Mouse (Mus musculus) midbrain, embryonic 11.5 days (tissue): ENCODE measurements around the gene Men1. TPM values are rescaled to one million over a fixed set of nuclear protein-coding genes. Genes with fewer than 3 reads are reported as not detected.

ENCODE experiments used
- ATAC-seq: fragments of 200-750 bp; cut with Nextera tagmentation; 2 replicates; pipeline ENCODE4 v1.8.0; 2017; ENCODE audit warnings: moderate TSS enrichment, moderate library complexity; ENCODE audit not compliant: low FRiP score
- DNase-seq: peaks from one replicate; pipeline ENCODE4 v3.0.0; 2015; ENCODE audit warnings: low spot score; ENCODE audit errors: missing footprints
- H3K27ac ChIP-seq: fragments of 300-500 bp; sonication (generic); 2 replicates; pipeline ENCODE4 v1.5.1; 2014; ENCODE audit warnings: low read depth, low read length
- H3K27me3 ChIP-seq: fragments of 300-500 bp; sonication (generic); 2 replicates; pipeline ENCODE4 v1.6.1; 2014; ENCODE audit warnings: mild to moderate bottlenecking, low read length, moderate library complexity, mixed read lengths; ENCODE audit not compliant: control insufficient read depth, insufficient read depth
- H3K36me3 ChIP-seq: fragments of 300-500 bp; sonication (generic); 2 replicates; pipeline ENCODE4 v1.6.1; 2014; ENCODE audit warnings: mild to moderate bottlenecking, low read length, moderate library complexity, mixed read lengths; ENCODE audit not compliant: control insufficient read depth, insufficient read depth
- H3K4me1 ChIP-seq: fragments of 300-500 bp; sonication (generic); 2 replicates; pipeline ENCODE4 v1.6.1; 2014; ENCODE audit warnings: low read length; ENCODE audit not compliant: control insufficient read depth, insufficient read depth
- H3K4me2 ChIP-seq: fragments of 300-500 bp; sonication (generic); 2 replicates; pipeline ENCODE4 v1.6.1; 2014; ENCODE audit warnings: mild to moderate bottlenecking, moderate library complexity
- H3K4me3 ChIP-seq: fragments of 300-500 bp; sonication (generic); 2 replicates; pipeline ENCODE4 v1.5.1; 2014; ENCODE audit warnings: low read depth, low read length
- H3K9ac ChIP-seq: fragments of 300-500 bp; sonication (generic); 2 replicates; pipeline ENCODE4 v1.6.1; 2014; ENCODE audit warnings: low read length
- H3K9me3 ChIP-seq: fragments of 300-500 bp; sonication (generic); 2 replicates; pipeline ENCODE4 v1.6.1; 2016; ENCODE audit warnings: low read length; ENCODE audit not compliant: control insufficient read depth
- WGBS: fragments of 180-500 bp; shearing (Covaris S2); extraction: QIAGEN DNeasy Blood & Tissue Kit; methylation state at CpG from one replicate; pipeline ENCODE4 v1.1.7; 2014; 5-methylcytosine and 5-hydroxymethylcytosine counted together
- polyA plus RNA-seq: library from polyadenylated mRNA; unstranded; fragments of >200 nt; fragmentation: Nextera tagmentation; extraction: Ambion mirVana; gene quantifications from 2 replicates; pipeline ENCODE4 v1.2.1, GENCODE M21; 2014

The Men1 gene
- polyA plus RNA-seq, 1 experiment from 2014 or later = 54.7 TPM

DNA sequence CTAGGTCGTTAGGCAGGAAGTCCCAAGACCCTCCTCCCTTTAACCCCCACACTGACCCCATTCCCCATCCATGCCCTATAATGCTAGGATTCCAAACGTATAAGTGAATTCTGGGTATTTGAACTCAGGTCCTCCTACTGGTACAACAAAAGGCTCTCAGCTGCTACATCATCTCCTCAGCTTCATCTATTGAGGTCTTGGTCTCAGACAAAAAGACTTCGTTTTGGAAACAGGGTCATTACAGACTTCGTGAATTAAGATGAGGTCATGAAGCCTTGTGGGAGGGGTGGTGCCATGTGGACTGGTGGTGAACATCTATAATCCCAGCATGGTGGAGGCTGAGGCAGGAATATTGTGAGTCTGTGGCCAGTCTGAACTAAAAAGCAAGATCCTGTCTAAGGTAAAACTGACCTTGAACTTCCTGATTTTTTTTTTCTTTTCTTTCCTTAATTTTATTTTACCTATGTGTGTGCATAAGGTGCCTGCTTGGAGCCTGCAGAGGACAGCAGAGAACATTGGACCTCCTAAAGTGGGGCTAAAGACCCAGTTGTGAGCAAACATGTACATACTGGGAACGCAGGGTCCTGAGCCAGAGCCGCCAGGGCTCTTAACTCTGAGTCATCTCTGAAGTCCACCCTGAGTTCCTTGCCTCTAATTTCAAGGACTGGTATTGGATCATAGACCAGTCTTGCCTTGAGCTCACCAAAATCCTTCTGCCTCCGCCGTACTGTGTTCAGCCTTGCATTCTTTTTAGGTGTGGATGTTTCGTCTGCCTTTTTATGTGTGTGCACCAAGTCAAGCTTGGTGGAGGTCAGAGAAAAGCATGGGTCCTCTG is 801 bp upstream of the Men1 start:
- peak overlapping the region; percentile 13 for H3K9ac ChIP-seq
- DNase-seq (peak; percentile 77), ATAC-seq (no peak)
- H3K27ac ChIP-seq = no peak overlapping the region
- H3K4me1 ChIP-seq = peaks cover 20% of the 10 kb centered on the region
- H3K9me3 ChIP-seq = no peaks in the 10 kb centered on the region
- H3K4me2 ChIP-seq = peak overlapping the region; percentile 82
- WGBS = 75% methylated on average over 9 of the region's 9 CpGs
- H3K4me3 ChIP-seq = peak overlapping the region; percentile 58; the same call in 1 of the 2 replicates
- no peaks in the 10 kb centered on the region for H3K27me3 ChIP-seq
- peaks cover 7% of the 10 kb centered on the region for H3K36me3 ChIP-seq

DNA sequence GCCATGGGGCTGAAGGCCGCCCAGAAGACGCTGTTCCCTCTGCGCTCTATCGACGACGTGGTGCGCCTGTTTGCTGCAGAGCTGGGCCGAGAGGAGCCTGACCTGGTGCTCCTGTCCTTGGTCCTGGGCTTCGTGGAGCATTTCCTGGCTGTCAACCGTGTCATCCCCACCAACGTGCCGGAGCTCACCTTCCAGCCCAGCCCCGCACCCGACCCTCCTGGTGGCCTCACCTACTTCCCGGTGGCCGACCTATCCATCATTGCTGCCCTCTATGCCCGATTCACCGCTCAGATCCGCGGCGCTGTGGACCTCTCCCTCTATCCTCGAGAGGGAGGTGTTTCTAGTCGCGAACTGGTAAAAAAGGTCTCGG is 664 bp downstream of the Men1 start:
- Histone ChIP-seq H3K9me3 (no peaks in the 10 kb centered on the region), H3K27ac (no peak overlapping the region), H3K4me1 (peaks cover 20% of the 10 kb centered on the region), H3K9ac (peak overlapping the region; percentile 80), H3K36me3 (peaks cover 12% of the 10 kb centered on the region), H3K27me3 (no peaks in the 10 kb centered on the region), H3K4me3 (peak overlapping the region; percentile 58), H3K4me2 (peak overlapping the region; percentile 82)
- DNase-seq (no peak), ATAC-seq (peak; percentile 36)
- under 1% methylated on average over 25 of the region's 25 CpGs for WGBS

DNA sequence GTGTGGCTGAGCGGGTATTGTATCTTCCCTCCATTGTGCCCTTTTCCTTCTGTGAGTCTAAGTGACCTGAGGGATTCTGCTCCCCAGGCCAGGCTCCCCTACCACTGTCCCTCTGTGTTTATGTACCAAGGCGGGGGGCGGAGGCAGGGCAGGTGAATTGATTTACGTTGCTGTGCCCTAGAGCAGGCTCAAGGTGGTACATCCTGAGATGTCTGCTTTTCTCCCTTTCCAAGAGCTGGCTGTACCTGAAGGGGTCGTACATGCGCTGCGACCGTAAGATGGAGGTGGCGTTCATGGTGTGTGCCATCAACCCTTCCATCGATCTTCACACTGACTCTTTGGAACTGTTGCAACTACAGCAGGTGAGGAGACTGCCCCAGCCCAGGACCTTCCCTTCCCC is 2.1 kb downstream of the Men1 start:
- no peak overlapping the region for H3K27ac ChIP-seq
- H3K27me3 ChIP-seq = no peaks in the 10 kb centered on the region
- peak; percentile 72 for DNase-seq
- 93% methylated on average over 10 of the region's 10 CpGs for WGBS
- H3K9me3 ChIP-seq = no peaks in the 10 kb centered on the region
- H3K4me2 ChIP-seq = peak overlapping the region; percentile 82
- peak overlapping the region; percentile 58 for H3K4me3 ChIP-seq
- no peak for ATAC-seq
- peak overlapping the region; percentile 21; the same call in 1 of the 2 replicates for H3K9ac ChIP-seq
- peaks cover 12% of the 10 kb centered on the region for H3K36me3 ChIP-seq
- H3K4me1 ChIP-seq = peaks cover 22% of the 10 kb centered on the region

DNA sequence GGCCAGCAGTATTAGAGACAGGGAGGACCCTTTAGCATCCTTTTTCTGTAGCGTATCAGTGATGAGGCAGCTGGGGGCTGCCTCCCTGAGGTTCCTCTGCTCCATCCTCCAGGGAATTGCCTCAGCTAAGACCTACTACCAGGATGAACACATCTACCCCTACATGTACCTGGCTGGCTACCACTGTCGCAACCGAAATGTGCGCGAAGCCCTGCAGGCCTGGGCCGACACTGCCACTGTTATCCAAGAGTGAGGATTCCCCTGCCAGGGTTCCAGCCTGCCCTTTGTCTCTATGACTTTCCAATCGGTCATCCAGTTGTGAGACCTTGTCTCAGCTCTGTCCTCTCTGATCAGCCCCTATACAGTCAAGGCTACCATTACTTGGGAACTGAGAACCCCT is 3.4 kb downstream of the Men1 start:
- Histone ChIP-seq H3K9me3 (no peaks in the 10 kb centered on the region), H3K9ac (no peak overlapping the region), H3K27ac (no peak overlapping the region), H3K4me3 (no peak overlapping the region), H3K36me3 (peaks cover 12% of the 10 kb centered on the region), H3K4me2 (no peak overlapping the region), H3K4me1 (peaks cover 20% of the 10 kb centered on the region), H3K27me3 (no peaks in the 10 kb centered on the region)
- DNase-seq (peak; percentile 56), ATAC-seq (no peak)
- WGBS = 94% methylated on average over 7 of the region's 7 CpGs

DNA sequence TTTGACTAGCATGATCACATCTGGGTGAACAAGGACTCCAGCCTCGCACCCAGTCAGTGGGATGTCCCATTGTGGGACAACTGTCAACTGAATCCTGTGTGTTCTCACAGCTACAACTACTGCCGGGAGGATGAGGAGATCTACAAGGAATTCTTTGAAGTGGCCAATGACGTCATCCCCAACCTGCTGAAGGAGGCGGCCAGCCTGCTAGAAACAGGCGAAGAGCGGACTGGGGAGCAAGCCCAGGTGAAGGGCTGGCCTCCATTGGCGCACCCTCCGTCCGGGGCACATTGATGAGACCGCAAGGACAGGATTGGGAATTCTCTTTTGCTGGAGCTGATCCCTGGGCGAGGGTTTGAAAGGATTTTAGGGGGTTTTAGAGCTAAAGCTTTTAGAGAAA is 3.9 kb downstream of the Men1 start:
- peak; percentile 47 for DNase-seq
- WGBS = 93% methylated on average over 11 of the region's 11 CpGs
- Histone ChIP-seq H3K4me2 (no peak overlapping the region), H3K27me3 (no peaks in the 10 kb centered on the region), H3K4me1 (peaks cover 20% of the 10 kb centered on the region), H3K9ac (no peak overlapping the region), H3K27ac (no peak overlapping the region), H3K4me3 (no peak overlapping the region), H3K9me3 (no peaks in the 10 kb centered on the region), H3K36me3 (peaks cover 12% of the 10 kb centered on the region)
- no peak for ATAC-seq

DNA sequence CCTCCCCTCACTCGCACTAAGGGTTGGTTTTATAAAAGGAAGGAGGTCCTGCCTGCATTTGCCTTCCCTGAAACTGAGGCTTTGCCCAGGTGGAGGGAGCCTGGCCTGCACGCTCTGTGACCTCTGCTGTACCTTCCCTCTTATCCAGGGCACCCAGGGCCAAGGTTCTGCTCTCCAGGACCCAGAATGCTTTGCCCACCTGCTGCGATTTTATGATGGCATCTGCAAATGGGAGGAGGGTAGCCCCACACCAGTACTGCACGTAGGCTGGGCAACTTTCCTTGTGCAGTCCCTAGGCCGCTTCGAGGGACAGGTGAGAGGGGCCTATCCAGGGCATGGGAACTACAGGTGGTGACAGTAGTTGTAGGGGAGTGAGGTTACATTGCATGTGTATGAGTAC is 4.4 kb downstream of the Men1 start:
- peak; percentile 59 for DNase-seq
- WGBS = 96% methylated on average over 6 of the region's 6 CpGs
- Histone ChIP-seq H3K4me2 (no peak overlapping the region), H3K9ac (no peak overlapping the region), H3K27me3 (no peaks in the 10 kb centered on the region), H3K27ac (no peak overlapping the region), H3K4me3 (no peak overlapping the region), H3K4me1 (peaks cover 19% of the 10 kb centered on the region), H3K9me3 (no peaks in the 10 kb centered on the region), H3K36me3 (peaks cover 12% of the 10 kb centered on the region)
- ATAC-seq = no peak

DNA sequence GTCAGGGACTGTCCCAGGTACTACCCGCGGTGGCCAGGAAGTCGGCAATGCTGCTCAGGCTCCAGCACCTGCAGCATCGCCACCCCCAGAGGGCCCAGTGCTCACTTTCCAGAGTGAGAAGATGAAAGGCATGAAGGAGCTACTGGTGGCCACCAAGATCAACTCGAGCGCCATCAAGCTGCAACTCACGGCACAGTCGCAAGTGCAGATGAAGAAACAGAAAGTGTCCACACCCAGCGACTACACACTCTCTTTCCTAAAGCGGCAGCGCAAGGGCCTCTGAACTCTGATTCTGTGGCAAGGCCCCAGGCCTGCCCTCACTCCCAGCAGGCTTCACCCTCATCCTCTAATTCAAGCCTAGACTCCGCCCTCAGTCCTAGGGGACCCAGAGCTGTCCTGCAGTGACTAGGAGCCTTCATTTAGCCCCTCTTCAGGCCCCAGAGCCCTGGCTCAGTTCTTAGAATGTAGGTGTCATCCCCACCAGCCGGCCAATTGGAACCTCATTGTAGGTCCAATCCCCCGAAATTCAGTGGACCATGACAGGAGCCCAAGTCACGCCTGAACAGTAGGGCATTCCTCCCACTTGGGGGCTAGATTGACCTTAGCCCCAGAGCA is 5.2 kb downstream of the Men1 start:
- 62% methylated on average over 15 of the region's 15 CpGs for WGBS
- Histone ChIP-seq H3K4me1 (peaks cover 14% of the 10 kb centered on the region), H3K27me3 (no peaks in the 10 kb centered on the region), H3K27ac (no peak overlapping the region), H3K9ac (no peak overlapping the region), H3K4me2 (no peak overlapping the region), H3K36me3 (peaks cover 12% of the 10 kb centered on the region), H3K9me3 (no peaks in the 10 kb centered on the region), H3K4me3 (no peak overlapping the region)
- DNase-seq = peak; percentile 81
- no peak for ATAC-seq

DNA sequence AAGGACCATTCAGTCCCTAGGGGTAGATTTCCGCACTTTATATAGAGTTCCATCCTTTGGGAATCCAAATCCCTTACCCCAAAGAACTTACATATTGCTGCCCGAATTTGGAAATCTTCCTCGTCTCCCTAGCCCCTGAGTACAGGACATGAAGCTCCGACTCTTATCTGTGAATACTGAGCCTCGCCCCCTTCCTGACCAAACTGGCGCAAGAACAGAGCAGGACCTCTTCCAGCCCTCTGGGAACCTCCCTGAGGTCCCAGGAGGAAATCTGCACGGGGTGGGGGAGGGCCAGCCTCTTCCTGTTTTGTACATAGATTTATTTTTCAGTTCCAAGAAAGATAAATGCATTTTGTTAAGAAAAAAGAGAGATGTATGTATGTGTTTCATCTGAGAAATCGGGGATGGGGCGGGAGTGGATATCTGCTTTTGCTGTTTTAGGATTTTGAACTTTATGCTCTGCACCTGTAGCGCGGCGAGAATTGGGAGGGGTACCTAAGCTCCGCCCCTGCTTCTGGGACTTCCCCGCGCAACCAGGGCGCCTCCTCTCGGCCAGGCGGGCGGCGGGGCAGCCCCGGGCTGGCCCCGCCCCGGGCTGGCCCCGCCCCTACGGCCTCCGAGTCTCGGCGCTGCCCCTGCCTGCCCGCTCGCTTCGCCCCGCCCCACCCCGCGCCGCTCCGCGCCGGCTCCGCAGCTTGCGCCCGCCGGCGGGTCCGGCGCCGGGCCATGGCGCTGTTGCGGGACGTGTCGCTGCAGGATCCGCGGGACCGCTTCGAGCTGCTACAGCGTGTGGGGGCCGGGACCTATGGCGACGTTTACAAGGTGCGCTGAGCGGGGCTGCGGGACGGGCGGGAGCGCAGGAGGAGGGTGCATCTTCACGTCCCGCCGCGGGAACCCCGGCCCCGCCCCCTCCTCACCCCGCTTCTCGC is 6.0 kb downstream of the Men1 start, which contains the start of gene Map4k2:
Map4k2 (plus strand) TSS at position 612 of the 929 bp plus-strand sequence.
- peak within 1 kb of the TSS; percentile 78 for H3K4me2 ChIP-seq
- peak; percentile 79 for ATAC-seq
- H3K36me3 ChIP-seq = peaks cover 12% of the 10 kb centered on the region
- peak; percentile 97 for DNase-seq
- no peaks in the 10 kb centered on the region for H3K9me3 ChIP-seq
- 7% methylated on average over 71 of the region's 72 CpGs for WGBS
- H3K4me3 ChIP-seq = peak within 1 kb of the TSS; percentile 49
- H3K4me1 ChIP-seq = peaks cover 13% of the 10 kb centered on the region
- no peaks in the 10 kb centered on the region for H3K27me3 ChIP-seq
- peak within 1 kb of the TSS; percentile 64 for H3K9ac ChIP-seq
- no peak within 1 kb of the TSS for H3K27ac ChIP-seq
